1 mouse cellular context compared by ENCODE assay signal in the genomic region with DNA sequence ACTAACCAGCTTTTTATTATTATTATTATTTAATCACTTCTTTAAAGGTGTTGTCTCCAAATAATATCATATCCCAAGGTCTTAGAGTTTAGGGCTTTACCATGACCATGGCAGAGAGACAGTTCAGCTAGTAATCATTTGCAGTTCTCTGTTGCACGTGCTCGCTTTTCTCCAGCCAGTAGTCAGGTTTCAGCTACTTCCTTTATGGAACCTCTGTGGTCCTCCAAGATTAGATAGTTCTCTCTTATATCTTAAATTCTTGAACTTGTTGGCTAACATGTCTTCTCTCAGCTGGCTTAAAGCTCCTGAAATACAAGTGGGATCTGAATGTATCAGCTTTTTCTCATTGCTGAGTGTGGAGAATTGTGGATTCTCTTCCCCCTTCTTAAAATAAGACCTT.
A peak's percentile ranks its signal among the peaks of the same experiment; 100 is the strongest.
TF ChIP-seq lines count a peak whose summit lies in the region.

No protein-coding gene starts in this region.

TF ChIP-seq in MEL, 35 proteins besides CTCF, POLR2A, EP300 and RAD21 (continued from another document):
- peak; percentile 95 for TF ChIP-seq BHLHE40 (IDR thresholded peaks at IDR 0.05; ENCODE audit: borderline replicate concordance, low read depth, low read length)
- peak; percentile 86 for TF ChIP-seq MYC (IDR thresholded peaks at IDR 0.05; ENCODE audit: low read depth, low read length)
